In the genomic region with DNA sequence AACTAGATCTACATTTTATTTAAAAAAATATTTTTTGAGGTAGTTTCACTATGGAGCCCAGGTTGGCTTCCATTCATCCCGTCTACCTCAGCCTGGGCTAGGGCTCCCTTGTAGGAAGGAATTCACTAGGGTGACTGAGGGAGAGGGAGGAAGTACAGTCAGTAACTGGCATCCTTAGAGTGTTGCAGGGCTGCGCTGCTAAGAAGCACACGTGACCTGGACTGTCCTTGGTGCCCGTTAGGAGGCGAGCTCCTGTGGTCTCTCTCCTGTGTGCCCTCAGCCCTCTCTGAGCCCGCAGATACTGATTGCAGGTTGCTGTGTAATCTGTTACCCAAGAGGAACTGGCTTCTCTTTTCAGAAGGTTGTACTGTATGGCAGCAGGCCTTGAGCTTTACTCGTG, we compare ENCODE assay signal across 21 mouse cellular contexts. TPM values are rescaled to one million over a fixed set of nuclear protein-coding genes. Genes with fewer than 3 reads are reported as not detected.
A peak's percentile ranks its signal among the peaks of the same experiment; 100 is the strongest.
DNase-seq lines count a peak whose midpoint lies in the region; ATAC-seq and TF ChIP-seq lines count a peak whose summit lies in the region.
"Had no signal": no experiment of that assay in that cellular context is flagged by ENCODE, and none has a peak within 500 bp of the region (broad histone marks: within the 10 kb centered on the region; RNA-seq: fewer than 3 reads in every experiment).

No protein-coding gene starts in this region.

- no peak overlapping the region for H3K27ac ChIP-seq in midbrain, embryonic 11.5 days (ENCODE audit: low read depth, low read length)
- H3K27ac ChIP-seq in midbrain, embryonic 14.5 days (replicated peaks; ENCODE audit: low read depth, low read length), result no peak overlapping the region
- no peak overlapping the region for H3K27ac ChIP-seq in embryonic facial prominence, embryonic 13.5 days
- no peak overlapping the region for H3K27ac ChIP-seq in intestine, embryonic 16.5 days (ENCODE audit: low read length)
- H3K27ac ChIP-seq: forebrain, embryonic 10.5 days; gastrocnemius, adult 2 months; heart, embryonic 10.5 days; heart, embryonic 15.5 days; hindbrain, embryonic 10.5 days; hindbrain, embryonic 14.5 days had no signal

- H3K4me2 ChIP-seq in midbrain, embryonic 11.5 days, result no peak overlapping the region
- H3K4me2 ChIP-seq in midbrain, embryonic 14.5 days (ENCODE audit: low read length), result no peak overlapping the region
- no peak overlapping the region for H3K4me2 ChIP-seq in embryonic facial prominence, embryonic 13.5 days
- H3K4me2 ChIP-seq in intestine, embryonic 16.5 days (ENCODE audit: low read depth, low read length), result no peak overlapping the region
- H3K4me2 ChIP-seq: heart, embryonic 15.5 days; hindbrain, embryonic 14.5 days had no signal

- H3K4me1 ChIP-seq in midbrain, embryonic 11.5 days (ENCODE audit: control insufficient read depth, insufficient read depth, low read length), result no peaks in the 10 kb centered on the region
- no peaks in the 10 kb centered on the region for H3K4me1 ChIP-seq in midbrain, embryonic 14.5 days (ENCODE audit: control insufficient read depth, insufficient read depth, low read length)
- H3K4me1 ChIP-seq in embryonic facial prominence, embryonic 13.5 days, result no peaks in the 10 kb centered on the region
- H3K4me1 ChIP-seq in intestine, embryonic 16.5 days (ENCODE audit: control insufficient read depth, insufficient read depth, low read length), result no peaks in the 10 kb centered on the region
- H3K4me1 ChIP-seq in lung, adult 2 months (ENCODE audit: control insufficient read depth, insufficient read depth, low read length), result no peaks in the 10 kb centered on the region
- H3K4me1 ChIP-seq: forebrain, embryonic 10.5 days; heart, embryonic 10.5 days; heart, embryonic 15.5 days; hindbrain, embryonic 10.5 days had no signal

- no peaks in the 10 kb centered on the region for H3K27me3 ChIP-seq in midbrain, embryonic 11.5 days (ENCODE audit: control insufficient read depth, insufficient read depth, low read length)
- no peaks in the 10 kb centered on the region for H3K27me3 ChIP-seq in midbrain, embryonic 14.5 days (ENCODE audit: control insufficient read depth, insufficient read depth, low read length)
- no peaks in the 10 kb centered on the region for H3K27me3 ChIP-seq in embryonic facial prominence, embryonic 13.5 days
- H3K27me3 ChIP-seq in intestine, embryonic 16.5 days (replicated peaks; ENCODE audit: control insufficient read depth, insufficient read depth, low read length), result no peaks in the 10 kb centered on the region
- H3K27me3 ChIP-seq: heart, embryonic 15.5 days had no signal

- no peaks in the 10 kb centered on the region for H3K9me3 ChIP-seq in midbrain, embryonic 11.5 days (ENCODE audit: control insufficient read depth, low read length)
- no peaks in the 10 kb centered on the region for H3K9me3 ChIP-seq in midbrain, embryonic 14.5 days (ENCODE audit: control insufficient read depth, low read length)
- H3K9me3 ChIP-seq in embryonic facial prominence, embryonic 13.5 days, result no peaks in the 10 kb centered on the region
- no peaks in the 10 kb centered on the region for H3K9me3 ChIP-seq in intestine, embryonic 16.5 days (ENCODE audit: control insufficient read depth, low read length)
- H3K9me3 ChIP-seq: forebrain, embryonic 10.5 days; heart, embryonic 10.5 days; heart, embryonic 15.5 days; hindbrain, embryonic 10.5 days had no signal

- no peak overlapping the region for H3K9ac ChIP-seq in midbrain, embryonic 11.5 days (ENCODE audit: low read length)
- H3K9ac ChIP-seq in midbrain, embryonic 14.5 days (replicated peaks; ENCODE audit: low read length), result no peak overlapping the region
- no peak overlapping the region for H3K9ac ChIP-seq in embryonic facial prominence, embryonic 13.5 days
- H3K9ac ChIP-seq in intestine, embryonic 16.5 days (ENCODE audit: low read depth, low read length), result no peak overlapping the region
- H3K9ac ChIP-seq: heart, embryonic 15.5 days; hindbrain, embryonic 14.5 days had no signal

- 97% methylated on average over 7 of the region's 7 CpGs for WGBS in midbrain, embryonic 11.5 days
- WGBS in midbrain, embryonic 14.5 days, result 93% methylated on average over 7 of the region's 7 CpGs
- 74% methylated on average over 7 of the region's 7 CpGs for WGBS in embryonic facial prominence, embryonic 13.5 days
- 87% methylated on average over 7 of the region's 7 CpGs for WGBS in intestine, embryonic 16.5 days
- 90% methylated on average over 7 of the region's 7 CpGs for WGBS in lung, adult 2 months

- no peak for TF ChIP-seq CTCF in lung, adult 2 months (IDR thresholded peaks at IDR 0.05; ENCODE audit: insufficient read depth, low read length)

- H3K36me3 ChIP-seq in midbrain, embryonic 11.5 days (ENCODE audit: control insufficient read depth, insufficient read depth, low read length), result peaks cover 38% of the 10 kb centered on the region
- peaks cover 93% of the 10 kb centered on the region for H3K36me3 ChIP-seq in midbrain, embryonic 14.5 days (ENCODE audit: control insufficient read depth, insufficient read depth, low read length)
- H3K36me3 ChIP-seq in embryonic facial prominence, embryonic 13.5 days, result peaks cover 96% of the 10 kb centered on the region
- peaks cover 30% of the 10 kb centered on the region for H3K36me3 ChIP-seq in intestine, embryonic 16.5 days (ENCODE audit: control insufficient read depth, insufficient read depth, low read length)

- DNase-seq in midbrain, embryonic 11.5 days (ENCODE audit: low spot score, missing footprints), result peak; percentile 59
- no peak for DNase-seq in midbrain, embryonic 14.5 days
- no peak for DNase-seq in ovary, postnatal 36 days (ENCODE audit: low spot score)
- no peak for DNase-seq in heart, adult 8-10 months (ENCODE audit: low spot score)
- DNase-seq in lung, adult 2 months, result no peak
- DNase-seq: adrenal gland, postnatal 14 days; cerebellum, adult 11-12 months; cerebellum, postnatal 10 days; gastrocnemius, adult 2 months; gastrocnemius, postnatal 25 days; heart, adult 11 months; kidney, adult 18-20 months had no signal

- ATAC-seq in midbrain, embryonic 11.5 days (ENCODE audit: low FRiP score), result no peak
- ATAC-seq in midbrain, embryonic 14.5 days (ENCODE audit: low FRiP score, low TSS enrichment), result no peak
- peak; percentile 66; the same call in 1 of the 2 replicates for ATAC-seq in embryonic facial prominence, embryonic 13.5 days (ENCODE audit: insufficient number of reproducible peaks, insufficient read depth, low FRiP score, low TSS enrichment, low read depth)
- 0 out of 2 replicates have a peak, but pooled peaks have one; percentile 49 for ATAC-seq in intestine, embryonic 16.5 days
- ATAC-seq: forebrain, embryonic 14.5 days had no signal

- no peak overlapping the region for H3K4me3 ChIP-seq in midbrain, embryonic 11.5 days (ENCODE audit: low read depth, low read length)
- H3K4me3 ChIP-seq in midbrain, embryonic 14.5 days (replicated peaks; ENCODE audit: low read depth, low read length), result no peak overlapping the region
- H3K4me3 ChIP-seq in embryonic facial prominence, embryonic 13.5 days, result no peak overlapping the region
- H3K4me3 ChIP-seq in intestine, embryonic 16.5 days (ENCODE audit: low read length), result no peak overlapping the region
- H3K4me3 ChIP-seq in lung, adult 2 months (replicated peaks; ENCODE audit: extremely low read depth, low read depth, low read length), result no peak overlapping the region
- H3K4me3 ChIP-seq: erythroblast, embryonic 14.5 days; forebrain, embryonic 10.5 days; gastrocnemius, adult 2 months; heart, embryonic 10.5 days; heart, embryonic 15.5 days; hindbrain, embryonic 10.5 days had no signal

- TF ChIP-seq POLR2A in lung, adult 2 months (IDR thresholded peaks at IDR 0.05; ENCODE audit: borderline replicate concordance, extremely low read depth, low read depth, low read length), result no peak

RNA-seq across cellular contexts. Expression of gene Ntan1, which starts 10.2 kb away (rescaled TPM):
- polyA plus RNA-seq in midbrain, embryonic 11.5 days (2014; fragmentation: Nextera tagmentation; extraction: Ambion mirVana), result 160 and 167 TPM in 2 replicates
- 205 and 213 TPM in 2 replicates for polyA plus RNA-seq in midbrain, embryonic 14.5 days (2014; fragmentation: Nextera tagmentation; extraction: Ambion mirVana)
- 235 and 236 TPM in 2 replicates for polyA plus RNA-seq in embryonic facial prominence, embryonic 13.5 days (2015; fragmentation: Nextera tagmentation; extraction: Ambion mirVana)
- polyA plus RNA-seq in intestine, embryonic 16.5 days (2015; fragmentation: Nextera tagmentation; extraction: Ambion mirVana), result 143 and 148 TPM in 2 replicates
- 10 to 100 TPM; 42.5 to 50.4 (median 43.5) TPM for total RNA-seq in heart, adult 8-10 months (2022)
- polyA plus RNA-seq in lung, adult 2 months (2012; rRNA removed), result 55.5 and 65.8 TPM in 2 replicates

RNA-seq across cellular contexts. Expression of gene Rrn3, which starts 27.9 kb away (rescaled TPM):
- polyA plus RNA-seq in midbrain, embryonic 11.5 days (2014; fragmentation: Nextera tagmentation; extraction: Ambion mirVana), result 107 and 118 TPM in 2 replicates
- 78.4 and 102 TPM in 2 replicates for polyA plus RNA-seq in midbrain, embryonic 14.5 days (2014; fragmentation: Nextera tagmentation; extraction: Ambion mirVana)
- 70.2 and 72.7 TPM in 2 replicates for polyA plus RNA-seq in embryonic facial prominence, embryonic 13.5 days (2015; fragmentation: Nextera tagmentation; extraction: Ambion mirVana)
- 43.8 and 46.1 TPM in 2 replicates for polyA plus RNA-seq in intestine, embryonic 16.5 days (2015; fragmentation: Nextera tagmentation; extraction: Ambion mirVana)
- total RNA-seq in heart, adult 8-10 months (2022), result 10 to 100 TPM; 36.6 to 41.9 (median 39.0) TPM
- polyA plus RNA-seq in lung, adult 2 months (2012; rRNA removed), result 6.5 and 9.2 TPM in 2 replicates

Comparison
In these comparisons a context has a peak if more than half of its experiments do, and no peak if none do; other contexts are left out.
1. ATAC-seq: peak in embryonic facial prominence, embryonic 13.5 days (single experiment) and intestine, embryonic 16.5 days (single experiment); none in midbrain, embryonic 11.5 days (single experiment) and midbrain, embryonic 14.5 days (single experiment).